In genomic region chr12:17593956-17594355, GRCm38 (mm10) we compare ENCODE assay signal across 13 mouse cellular contexts.
"Had no signal": no experiment of that assay in that cellular context is flagged by ENCODE, and none has a peak within 500 bp of the region (broad histone marks: within the 10 kb centered on the region; RNA-seq: fewer than 3 reads in every experiment).

No protein-coding gene starts in this region.

- ATAC-seq: hindbrain, postnatal 0 days; intestine, embryonic 16.5 days had no signal

- DNase-seq: gastrocnemius, postnatal 14 days; gastrocnemius, postnatal 36 days; heart, adult 18-20 months; heart, postnatal 10 days; kidney, adult 18-20 months; kidney, adult 8-10 months; kidney, postnatal 10 days; kidney, postnatal 25 days; kidney, postnatal 4 days; liver; liver, embryonic 13.5 days had no signal
